Mouse (Mus musculus) activated CD4-positive, CD25-positive, alpha-beta regulatory T cell, adult 4 months (primary cell): ENCODE results near the gene Wipi1. TPM values are rescaled to one million over a fixed set of nuclear protein-coding genes. Genes with fewer than 3 reads are reported as not detected.

ENCODE experiments used
- ATAC-seq: one replicate; pipeline ENCODE4 v1.8.0; 2017
- polyA plus RNA-seq, 2 experiments: library from polyadenylated mRNA; unstranded; fragments of 100-300 nt; shearing (Covaris generic); gene quantifications; one replicate each; pipeline ENCODE4 v1.2.1; 2017

Gene Wipi1
- polyA plus RNA-seq, 2 experiments from 2014 or later, result 0.29 TPM; not detected in 1

DNA sequence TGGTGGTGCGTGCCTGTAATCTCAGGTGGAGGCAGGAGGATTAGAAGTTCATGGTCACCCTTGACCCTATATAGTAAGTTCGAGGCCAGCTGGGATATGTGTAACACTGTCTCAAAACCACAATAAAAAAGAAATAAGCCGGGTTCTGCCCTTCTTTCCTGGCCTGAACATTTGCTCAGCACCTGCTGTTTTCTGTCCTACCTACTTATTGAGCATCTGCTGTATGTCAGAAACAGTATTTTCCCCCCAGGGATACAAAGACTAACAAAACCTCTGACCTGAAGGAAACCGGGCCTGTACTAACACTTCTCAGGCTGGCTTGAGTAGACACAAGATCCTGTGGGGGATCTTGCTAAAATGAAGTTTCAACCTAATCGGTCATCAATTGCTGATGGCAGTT is 74.8 kb downstream of the Wipi1 start:
- no peak for ATAC-seq

DNA sequence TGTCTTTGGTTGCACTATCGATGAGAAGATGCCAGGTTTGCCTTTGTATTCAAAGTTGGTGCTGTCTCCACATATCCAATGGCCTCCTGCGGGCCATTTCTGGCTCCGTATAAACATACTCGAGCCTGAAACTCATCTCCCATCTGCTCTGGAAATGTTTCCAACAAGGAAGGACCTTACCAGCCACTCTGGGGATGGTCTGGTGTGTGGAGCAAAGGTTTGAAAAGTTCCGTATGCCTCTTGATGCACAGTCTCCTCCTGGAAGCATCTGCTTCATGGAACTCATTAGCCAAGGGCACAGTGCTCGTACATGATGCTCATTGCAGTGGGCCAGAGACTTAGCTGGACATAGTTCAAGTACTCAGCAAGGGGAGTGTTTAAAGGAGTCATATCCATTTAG is 75.8 kb downstream of the Wipi1 start:
- no peak for ATAC-seq

DNA sequence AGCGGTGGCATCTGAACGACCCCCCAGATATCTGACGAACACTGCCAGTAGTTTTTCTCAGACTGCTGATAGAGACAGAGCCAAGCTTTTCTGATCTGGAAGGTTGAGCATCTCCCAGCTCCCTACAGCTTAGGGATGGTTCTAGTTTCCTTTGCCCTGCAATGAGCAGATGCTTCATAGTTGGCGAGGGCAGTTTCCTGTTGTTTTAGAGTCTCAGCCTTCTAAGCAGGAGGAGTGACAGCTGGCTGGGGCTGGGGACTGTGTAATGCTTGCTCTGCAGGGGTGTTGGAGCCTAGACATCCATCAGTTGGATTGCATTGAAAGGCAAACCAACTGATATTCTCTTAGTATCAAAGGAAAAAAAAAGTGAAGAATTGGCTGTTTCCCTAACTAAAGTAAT is 81.7 kb downstream of the Wipi1 start:
- no peak for ATAC-seq

DNA sequence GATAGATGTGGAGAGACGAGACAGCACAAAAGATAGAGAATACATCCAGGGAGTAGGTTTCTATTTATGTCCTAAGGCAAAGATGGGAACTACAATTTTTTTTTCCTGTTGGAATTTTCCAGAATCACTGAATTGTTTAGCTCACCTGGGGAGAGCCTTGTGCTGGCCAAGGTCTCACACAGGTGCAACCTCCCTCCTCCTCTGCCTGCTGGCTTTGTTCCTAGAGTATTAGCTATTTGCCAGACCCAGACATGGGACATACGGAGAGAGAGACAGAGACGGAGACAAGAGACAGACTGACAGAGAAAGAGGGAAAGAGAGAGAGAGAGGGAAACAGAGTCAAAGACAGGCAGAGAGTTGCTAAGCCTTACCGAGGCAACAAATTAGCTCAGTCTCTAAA is 86.2 kb downstream of the Wipi1 start:
- ATAC-seq, result no peak

DNA sequence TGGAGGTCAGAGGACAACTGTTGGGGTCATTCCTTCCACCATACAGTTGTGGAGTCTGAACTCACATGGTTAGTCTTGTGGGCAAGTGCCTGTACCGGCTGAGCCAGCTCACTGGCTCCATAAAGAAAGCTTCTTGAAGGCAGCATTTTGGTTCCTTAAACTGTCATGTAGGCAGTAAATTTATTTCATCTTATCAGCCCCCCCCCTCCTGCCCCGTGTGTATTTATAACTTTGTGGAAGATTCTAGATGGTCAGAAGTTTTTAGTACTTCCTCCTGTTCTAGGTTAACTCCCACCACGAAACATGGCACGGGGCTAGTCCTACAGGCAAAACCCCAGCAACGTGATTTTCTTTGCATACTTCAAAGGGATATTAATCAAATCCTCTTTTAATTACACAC is 86.9 kb downstream of the Wipi1 start:
- no peak for ATAC-seq

Other genes with a start within 250 kb of the Wipi1 start
- 10 to 100 TPM; 56.6 to 64.4 TPM for gene Gna13, start 249.1 kb downstream of the Wipi1 start, polyA plus RNA-seq
- under 1 TPM; 0.17 to 0.40 TPM for gene 9930022D16Rik, start 198.1 kb downstream of the Wipi1 start, polyA plus RNA-seq
- gene Amz2, start 186.0 kb downstream of the Wipi1 start, polyA plus RNA-seq, result 10 to 100 TPM; 39.6 to 51.6 TPM
- gene Arsg, start 138.6 kb downstream of the Wipi1 start, polyA plus RNA-seq, result 1 to 10 TPM; 4.5 to 5.5 TPM
- 10 to 100 TPM; 21.1 to 24.9 TPM for gene Slc16a6, start 138.4 kb downstream of the Wipi1 start, polyA plus RNA-seq
- 100 to 1,000 TPM; 491 to 502 TPM for gene Prkar1a, start 37.4 kb upstream of the Wipi1 start, polyA plus RNA-seq
- 1 to 10 TPM; 2.1 to 2.2 TPM for gene Fam20a, start 110.3 kb upstream of the Wipi1 start, polyA plus RNA-seq
- gene 1700012B07Rik, start 216.1 kb upstream of the Wipi1 start, polyA plus RNA-seq, result 1 to 10 TPM in 1 of 2 experiments, under 1 TPM in 1; 0.61 to 1.1 TPM